Mouse (Mus musculus) hindbrain, postnatal 0 days (tissue): ENCODE measurements around the gene Galns. TPM values are rescaled to one million over a fixed set of nuclear protein-coding genes. Genes with fewer than 3 reads are reported as not detected.
"Not testable (repeated sequence)": the region's sequence is repeated elsewhere in the genome, so short reads cannot be mapped to it uniquely, and the experiment has no call there.

Experiments
- ATAC-seq: fragments of 200-750 bp; cut with Nextera tagmentation; 2 replicates; pipeline ENCODE4 v1.8.0; 2017; ENCODE audit warnings: mild to moderate bottlenecking, moderate TSS enrichment, moderate library complexity
- DNase-seq: peaks from one replicate; pipeline ENCODE4 v3.0.0-alpha.2; 2015; ENCODE audit warnings: low spot score
- H3K27ac ChIP-seq: fragments of 300-500 bp; sonication (generic); 2 replicates; pipeline ENCODE4 v1.5.1; 2014; ENCODE audit warnings: mild to moderate bottlenecking
- H3K27me3 ChIP-seq: fragments of 300-500 bp; sonication (generic); 2 replicates; pipeline ENCODE4 v1.6.1; 2014; ENCODE audit warnings: low read length, mixed read lengths; ENCODE audit not compliant: insufficient read depth
- H3K36me3 ChIP-seq: fragments of 300-500 bp; sonication (generic); 2 replicates; pipeline ENCODE4 v1.6.1; 2014; ENCODE audit warnings: low read length, mixed read lengths; ENCODE audit not compliant: insufficient read depth
- H3K4me1 ChIP-seq: fragments of 300-500 bp; sonication (generic); 2 replicates; pipeline ENCODE4 v1.6.1; 2014; ENCODE audit warnings: antibody characterized with exemption, low read length, mixed read lengths; ENCODE audit not compliant: insufficient read depth
- H3K4me2 ChIP-seq: fragments of 300-500 bp; sonication (generic); 2 replicates; pipeline ENCODE4 v1.6.1; 2014; ENCODE audit warnings: low read depth, mild to moderate bottlenecking, low read length, moderate library complexity, mixed read lengths
- H3K4me3 ChIP-seq: fragments of 300-500 bp; sonication (generic); 2 replicates; pipeline ENCODE4 v1.5.1; 2014; ENCODE audit warnings: low read length
- H3K9ac ChIP-seq: fragments of 300-500 bp; sonication (generic); replicated peaks from 2 replicates; pipeline ENCODE4 v1.6.1; 2014; ENCODE audit warnings: mild to moderate bottlenecking, low read length, moderate library complexity, mixed read lengths
- H3K9me3 ChIP-seq: fragments of 300-500 bp; sonication (generic); 2 replicates; pipeline ENCODE4 v1.6.1; 2016; ENCODE audit warnings: low read length, mixed read lengths
- CTCF ChIP-seq: IDR thresholded peaks from 2 replicates; pipeline ENCODE4 v1.5.1; 2016; ENCODE audit warnings: antibody characterized with exemption, control low read depth, low read depth
- WGBS: fragments of 180-500 bp; shearing (Covaris S2); extraction: QIAGEN DNeasy Blood & Tissue Kit; methylation state at CpG from one replicate; pipeline ENCODE4 v1.1.7; 2014; 5-methylcytosine and 5-hydroxymethylcytosine counted together
- polyA plus RNA-seq: library from polyadenylated mRNA; unstranded; fragments of >200 nt; fragmentation: Nextera tagmentation; extraction: Ambion mirVana; gene quantifications from 2 replicates; pipeline ENCODE4 v1.2.1, GENCODE M21; 2015
- total RNA-seq: library from RNA; depleted of rRNA; stranded (reverse); fragments of >200 nt; gene quantifications from 2 replicates; pipeline ENCODE4 v1.2.3, GENCODE M21; 2014

Gene Galns
- total and polyA plus RNA-seq, 2 experiments from 2014 or later: 9.1 to 12.0 TPM

DNA sequence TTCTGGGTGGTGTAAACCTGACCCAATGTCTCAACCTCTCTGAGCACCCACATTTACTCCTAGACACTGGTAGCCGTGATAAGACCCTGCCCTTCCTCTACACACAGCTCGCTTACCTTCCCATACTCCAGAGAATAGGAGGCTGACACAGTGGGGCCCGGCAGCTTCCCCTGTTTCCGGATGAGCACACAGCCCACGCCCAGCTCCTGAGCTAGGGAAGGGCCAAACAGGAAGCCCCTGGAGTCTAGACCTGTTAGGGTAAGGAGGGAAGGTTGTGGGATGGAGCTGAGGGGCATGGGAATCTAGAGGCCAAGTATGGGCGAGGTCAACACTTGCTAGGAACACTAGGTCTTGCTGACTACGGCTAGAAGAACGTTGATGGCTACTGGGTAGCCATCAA lies 36.0 kb downstream of the Galns start:
- H3K4me3 ChIP-seq: no peak overlapping the region; the same call in 1 of the 2 replicates
- H3K27ac ChIP-seq: no peak overlapping the region
- H3K9me3 ChIP-seq: no peaks in the 10 kb centered on the region
- WGBS: 71% methylated on average over 8 of the region's 8 CpGs
- peak overlapping the region; percentile 74 for H3K4me2 ChIP-seq
- no peaks in the 10 kb centered on the region; the same call in 1 of the 2 replicates for H3K36me3 ChIP-seq
- DNase-seq (no peak), ATAC-seq (no peak)
- TF ChIP-seq CTCF: no peak
- peak overlapping the region; percentile 82; the same call in 1 of the 2 replicates for H3K9ac ChIP-seq
- peaks cover 24% of the 10 kb centered on the region for H3K4me1 ChIP-seq
- no peaks in the 10 kb centered on the region for H3K27me3 ChIP-seq

DNA sequence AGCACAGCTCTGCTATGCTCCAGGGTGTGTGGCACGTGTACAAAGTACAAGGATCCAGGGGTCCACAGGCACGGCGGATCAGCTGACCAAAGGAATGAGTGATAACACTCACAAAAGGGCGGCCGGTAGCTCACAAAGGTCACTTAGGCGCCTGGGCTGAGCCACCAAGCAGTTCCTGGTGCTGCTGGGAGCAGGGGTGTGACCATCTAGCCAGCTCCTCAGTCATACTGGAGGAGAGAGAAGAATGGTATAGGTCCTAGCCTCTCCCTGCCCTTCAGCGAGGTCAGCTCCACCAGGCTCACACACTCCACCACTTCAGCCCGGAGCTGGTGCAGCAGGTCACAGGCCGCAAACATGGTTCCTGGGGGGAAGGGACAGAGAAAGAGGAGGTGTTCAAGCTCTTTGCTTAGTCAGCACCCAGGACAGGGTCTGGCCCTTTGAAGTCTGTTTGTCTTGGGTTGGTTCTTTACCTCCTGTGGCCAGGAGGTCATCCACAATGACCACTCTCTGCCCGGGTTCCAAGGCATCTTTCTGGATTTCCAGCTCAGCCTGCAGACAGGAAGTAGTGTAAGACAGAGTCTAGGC lies 36.5 kb downstream of the Galns start:
- Histone ChIP-seq H3K9me3 (no peaks in the 10 kb centered on the region), H3K27ac (no peak overlapping the region), H3K4me2 (peak overlapping the region; percentile 74), H3K36me3 (no peaks in the 10 kb centered on the region; the same call in 1 of the 2 replicates), H3K9ac (no peak overlapping the region), H3K4me3 (no peak overlapping the region), H3K4me1 (peaks cover 24% of the 10 kb centered on the region), H3K27me3 (no peaks in the 10 kb centered on the region)
- no peak for TF ChIP-seq CTCF
- no peak for DNase-seq
- ATAC-seq: no peak
- 44% methylated on average over 10 of the region's 10 CpGs for WGBS

DNA sequence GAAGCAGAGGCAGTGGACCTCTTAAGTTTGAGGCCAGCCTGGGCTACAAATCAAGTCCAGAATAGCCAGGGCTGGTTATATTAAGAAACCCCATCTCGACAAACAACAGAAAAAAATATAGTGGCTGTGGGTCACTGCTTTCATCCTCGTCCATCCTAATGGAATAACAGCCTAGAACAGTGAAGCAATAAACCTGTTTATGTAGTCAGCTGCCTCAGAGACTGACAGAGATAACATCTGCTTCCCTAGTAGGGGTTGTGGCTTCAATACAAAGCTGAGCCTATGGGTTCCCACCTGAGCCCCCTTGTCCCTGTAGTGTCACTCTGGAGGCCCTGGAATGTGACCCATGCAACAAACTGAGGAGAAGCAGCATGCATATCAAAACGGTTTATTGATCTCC lies 37.0 kb downstream of the Galns start:
- no peak overlapping the region for H3K4me2 ChIP-seq
- no peak for DNase-seq
- H3K27ac ChIP-seq: no peak overlapping the region
- peaks cover 24% of the 10 kb centered on the region for H3K4me1 ChIP-seq
- H3K36me3 ChIP-seq: no peaks in the 10 kb centered on the region; the same call in 1 of the 2 replicates
- no peaks in the 10 kb centered on the region for H3K27me3 ChIP-seq
- H3K9me3 ChIP-seq: no peaks in the 10 kb centered on the region
- TF ChIP-seq CTCF: no peak
- WGBS: 44% methylated on average over 3 of the region's 3 CpGs
- no peak overlapping the region for H3K4me3 ChIP-seq
- ATAC-seq: no peak
- H3K9ac ChIP-seq: no peak overlapping the region

DNA sequence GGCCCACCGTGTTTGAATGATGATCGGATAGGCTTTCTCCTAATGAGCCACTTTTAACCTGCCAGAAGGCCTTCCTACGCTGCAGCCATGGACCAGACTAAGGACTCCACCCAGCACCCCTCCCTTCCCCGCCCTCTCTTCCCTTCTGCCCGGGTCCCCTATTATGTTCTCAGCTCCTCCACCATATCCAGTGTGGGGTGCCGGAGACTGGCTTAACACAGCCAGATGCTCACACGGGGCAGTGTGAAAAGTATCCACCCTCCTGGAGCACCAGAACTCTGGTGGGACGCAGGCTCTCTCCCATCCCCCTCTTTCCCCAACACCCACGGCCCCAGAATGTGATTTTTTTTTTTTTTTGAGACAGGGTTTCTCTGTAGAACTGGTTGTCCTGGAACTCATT lies 37.7 kb downstream of the Galns start:
- WGBS: 50% methylated on average over 9 of the region's 9 CpGs
- H3K4me3 ChIP-seq: no peak overlapping the region
- DNase-seq (no peak), ATAC-seq (no peak)
- H3K9me3 ChIP-seq: no peaks in the 10 kb centered on the region
- no peak for TF ChIP-seq CTCF
- H3K27me3 ChIP-seq: no peaks in the 10 kb centered on the region
- H3K4me1 ChIP-seq: peaks cover 24% of the 10 kb centered on the region
- no peaks in the 10 kb centered on the region; the same call in 1 of the 2 replicates for H3K36me3 ChIP-seq
- no peak overlapping the region for H3K9ac ChIP-seq
- H3K27ac ChIP-seq: no peak overlapping the region
- H3K4me2 ChIP-seq: no peak overlapping the region

DNA sequence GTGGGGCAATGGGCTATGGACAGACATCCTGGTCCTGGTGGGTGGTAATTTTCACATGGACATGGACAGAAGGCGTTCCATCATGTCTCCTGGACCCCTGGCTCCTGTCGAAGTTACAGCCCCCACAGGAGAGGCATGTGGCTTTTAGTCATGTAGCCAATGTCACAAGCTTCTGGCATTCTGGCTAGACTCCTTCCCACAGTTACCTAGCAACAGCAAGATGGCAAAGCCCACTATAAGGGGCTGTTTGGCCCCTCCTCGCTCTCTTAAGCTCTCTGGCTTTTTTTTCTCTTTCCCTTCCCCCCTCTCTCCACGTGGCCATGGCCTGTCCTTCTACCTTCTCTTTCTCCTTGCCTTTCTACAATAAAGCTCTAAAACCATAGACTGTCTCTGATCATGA lies 38.1 kb downstream of the Galns start:
- H3K27ac ChIP-seq, H3K4me2 ChIP-seq, ATAC-seq, H3K36me3 ChIP-seq, H3K9ac ChIP-seq, H3K9me3 ChIP-seq, H3K27me3 ChIP-seq, H3K4me3 ChIP-seq: not testable (repeated sequence)
- 10% methylated on average over 4 of the region's 4 CpGs for WGBS
- DNase-seq: peak; percentile 37
- peaks cover 24% of the 10 kb centered on the region for H3K4me1 ChIP-seq

DNA sequence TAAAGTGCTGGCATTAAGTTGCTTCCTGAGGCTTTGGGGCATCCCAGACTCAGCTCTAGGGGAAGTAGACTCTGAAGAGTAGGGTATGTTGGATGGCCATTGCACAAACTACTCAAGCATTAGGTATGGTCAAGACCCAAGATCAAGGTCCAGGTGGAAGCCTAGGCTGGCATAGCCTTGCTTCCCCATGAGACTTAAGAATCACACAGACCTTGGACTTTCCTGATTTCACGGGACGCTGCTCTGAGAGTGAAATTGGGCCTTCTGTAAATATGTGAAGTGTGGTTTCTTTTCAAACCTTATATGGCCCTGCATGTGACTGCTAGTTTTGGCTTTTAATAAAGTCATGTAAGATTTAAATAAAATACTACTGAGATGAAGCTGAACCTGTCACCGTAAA lies 38.5 kb downstream of the Galns start:
- no peak overlapping the region for H3K4me3 ChIP-seq
- H3K4me1 ChIP-seq: peaks cover 24% of the 10 kb centered on the region
- no peak overlapping the region for H3K4me2 ChIP-seq
- H3K27ac ChIP-seq: no peak overlapping the region
- no peaks in the 10 kb centered on the region for H3K9me3 ChIP-seq
- no peak for DNase-seq
- H3K9ac ChIP-seq: no peak overlapping the region
- ATAC-seq: no peak
- no peak for TF ChIP-seq CTCF
- H3K27me3 ChIP-seq: no peaks in the 10 kb centered on the region
- 87% methylated on average over 3 of the region's 3 CpGs for WGBS
- no peaks in the 10 kb centered on the region for H3K36me3 ChIP-seq

DNA sequence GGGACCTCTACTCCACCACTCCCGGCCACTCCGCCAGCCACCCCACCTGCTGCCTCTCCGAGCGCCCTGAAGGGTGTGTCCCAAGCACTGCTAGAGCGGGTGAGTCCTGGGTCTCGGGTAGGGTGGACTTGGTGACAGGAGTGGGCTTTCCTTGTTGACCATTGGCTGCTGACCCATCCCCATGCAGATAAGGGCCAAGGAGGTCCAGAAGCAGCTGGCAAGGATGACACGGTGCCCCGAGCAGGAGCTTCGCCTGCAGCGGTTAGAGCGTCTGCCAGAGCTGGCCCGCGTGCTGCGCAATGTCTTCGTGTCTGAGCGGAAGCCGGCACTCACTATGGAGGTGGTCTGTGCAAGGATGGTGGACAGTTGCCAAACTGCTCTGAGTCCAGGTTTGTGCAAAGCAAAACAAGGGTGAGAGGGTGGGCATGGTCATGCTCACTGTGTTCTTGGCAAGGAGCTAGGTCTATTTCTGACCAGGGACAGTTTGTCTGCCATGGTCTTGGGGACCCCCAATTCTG lies 39.5 kb downstream of the Galns start:
- TF ChIP-seq CTCF: no peak
- H3K27ac ChIP-seq: no peak overlapping the region
- no peak for ATAC-seq
- no peak overlapping the region for H3K4me3 ChIP-seq
- no peaks in the 10 kb centered on the region for H3K27me3 ChIP-seq
- 85% methylated on average over 17 of the region's 17 CpGs for WGBS
- no peaks in the 10 kb centered on the region for H3K36me3 ChIP-seq
- no peak overlapping the region for H3K9ac ChIP-seq
- no peaks in the 10 kb centered on the region for H3K9me3 ChIP-seq
- H3K4me2 ChIP-seq: no peak overlapping the region
- no peak for DNase-seq
- peaks cover 23% of the 10 kb centered on the region for H3K4me1 ChIP-seq
